Mouse (Mus musculus): Measurements from ENCODE around the gene Pkp4.

DNA sequence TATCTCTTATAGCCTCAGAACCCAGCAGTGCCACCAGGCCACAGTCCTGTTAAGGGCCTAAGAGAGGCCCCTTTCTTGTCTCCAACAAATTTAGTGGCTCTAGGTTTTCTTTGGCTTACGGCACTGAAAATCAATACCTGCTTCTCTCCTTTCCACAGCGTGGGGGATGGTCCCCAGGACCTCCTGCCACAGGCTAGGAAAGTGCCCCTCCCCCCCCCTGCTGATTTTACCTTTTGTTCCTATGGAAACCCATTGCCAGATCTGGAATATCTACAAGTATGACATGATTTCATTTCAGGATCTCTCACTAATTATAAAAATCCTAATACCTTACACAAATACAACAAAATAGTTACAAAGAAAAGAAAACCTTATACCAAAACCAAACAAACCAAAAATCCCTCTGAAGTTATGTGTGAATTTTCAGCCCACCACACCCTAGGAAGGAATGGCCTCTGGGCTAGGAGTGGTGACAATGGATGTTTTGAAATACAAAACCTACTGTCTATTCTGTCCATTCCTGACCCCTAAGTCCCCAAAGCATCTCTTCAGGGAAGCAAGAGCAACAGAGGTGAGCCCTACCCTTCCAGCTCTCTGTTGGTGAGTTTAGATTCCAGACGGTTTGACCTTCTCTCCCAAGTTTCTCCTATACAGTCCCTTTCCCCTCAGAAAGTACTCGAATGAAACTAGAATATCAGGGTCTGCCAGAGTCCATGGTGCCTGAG lies 224.7 kb downstream of the Pkp4 start:
- no peak for TF ChIP-seq POLR2A (IDR thresholded peaks at IDR 0.05; ENCODE audit: borderline replicate concordance, insufficient read depth, low read length)
- no peak for TF ChIP-seq CTCF (IDR thresholded peaks at IDR 0.05; ENCODE audit: borderline replicate concordance, insufficient read depth, low read depth, low read length)
